Mouse (Mus musculus): Measurements from ENCODE around the gene Gm42417.

- no peak for TF ChIP-seq CTCF (IDR thresholded peaks at IDR 0.05; ENCODE audit: low read depth, low read length)
- no peak for TF ChIP-seq POLR2AphosphoS5 (IDR thresholded peaks at IDR 0.05; ENCODE audit: insufficient replicate concordance, low read depth, low read length)
- TF ChIP-seq GATA1 (IDR thresholded peaks at IDR 0.05; ENCODE audit: borderline replicate concordance, low read length) = no peak
- TF ChIP-seq TAL1 (conservative IDR thresholded peaks at IDR 0.05; ENCODE audit: low read depth, low read length) = no peak
Measured at GRCm38 (mm10) chr1:36566425-36566824, 27.2 kb upstream of the Gm42417 start.
